Mouse (Mus musculus): ENCODE measurements around the gene Nphp3.

Gene Nphp3

DNA sequence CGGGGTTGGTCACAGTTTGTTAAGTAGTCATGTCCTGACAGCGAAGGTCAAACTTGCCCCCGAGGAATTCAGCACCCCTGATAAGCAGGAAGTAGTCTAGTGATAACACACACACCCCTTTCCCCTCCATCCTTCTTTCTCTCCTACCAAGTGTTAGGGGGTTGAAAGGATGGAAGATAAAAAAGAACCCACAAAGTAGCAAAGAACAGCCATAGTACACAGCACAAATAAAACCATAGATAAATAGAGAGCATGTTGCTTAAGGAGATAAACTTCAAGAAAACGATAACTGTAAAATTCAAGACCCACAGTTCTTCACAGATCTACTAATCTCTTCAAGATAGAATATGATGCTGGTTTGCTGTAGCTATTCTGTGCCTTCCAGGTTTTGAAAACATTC, 67.9 kb downstream of the Nphp3 start:
- DNase-seq: no peak

DNA sequence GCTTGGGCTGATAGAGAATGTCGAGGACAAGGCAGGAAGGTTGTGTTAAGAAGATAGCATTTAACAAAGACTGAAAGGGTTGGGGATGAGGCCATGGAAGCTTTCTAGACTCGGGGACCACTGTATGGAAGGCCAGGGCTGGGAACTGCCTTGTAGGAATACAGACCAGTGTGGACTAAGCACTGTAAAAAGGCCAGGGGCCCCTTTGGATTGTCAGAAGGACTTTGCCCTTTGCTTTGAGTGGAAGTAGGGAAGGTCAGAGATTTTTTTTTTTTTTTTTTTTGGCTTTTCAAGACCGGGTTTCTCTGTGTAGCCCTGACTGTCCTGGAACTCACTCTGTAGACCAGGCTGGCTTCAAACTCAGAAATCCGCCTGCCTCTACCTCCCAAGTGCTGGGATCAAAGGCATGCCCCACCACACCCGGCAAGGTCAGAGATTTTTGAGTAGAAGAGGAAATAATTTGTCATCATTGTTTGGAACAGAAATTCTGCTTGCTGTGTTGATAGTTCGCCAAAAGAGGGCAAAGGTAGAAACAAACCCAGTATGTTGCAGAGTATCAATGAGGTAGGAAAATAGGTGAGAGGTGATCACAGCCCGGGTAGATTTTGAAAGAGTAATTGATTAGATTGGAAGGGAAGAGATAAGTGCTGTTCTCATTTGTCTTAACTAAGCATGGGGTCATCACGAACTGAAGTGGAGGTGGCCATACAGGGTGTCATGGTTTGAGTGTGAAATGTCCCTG, 68.7 kb downstream of the Nphp3 start:
- DNase-seq: no peak

GRCm38 (mm10) chr9:104075808-104076207, 73.5 kb downstream of the Nphp3 start:
- no peak for DNase-seq

DNA sequence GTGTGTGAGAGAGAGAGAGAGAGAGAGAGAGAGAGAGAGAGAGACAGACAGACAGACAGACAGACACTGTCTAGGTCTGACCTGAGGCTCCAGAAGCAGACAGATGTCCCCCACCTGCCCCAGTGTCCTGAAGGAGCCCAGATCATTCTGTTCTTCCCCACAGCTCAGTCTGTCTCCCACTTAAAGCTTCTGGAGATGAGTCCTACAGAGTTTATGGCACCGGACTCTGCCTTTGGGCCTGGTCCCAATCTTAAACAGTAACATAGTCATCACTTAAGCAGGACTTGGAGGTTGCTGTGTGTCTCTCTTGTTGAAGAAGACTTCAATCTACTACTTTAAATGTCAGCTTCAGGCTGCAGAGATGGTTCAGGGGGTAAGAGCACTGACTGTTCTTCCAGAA, 76.4 kb downstream of the Nphp3 start:
- DNase-seq: no peak

GRCm38 (mm10) chr9:104079379-104079778, 77.0 kb downstream of the Nphp3 start:
- DNase-seq: peak; percentile 49

- no peak for DNase-seq
Observed at GRCm38 (mm10) chr9:104080038-104080437, 77.7 kb downstream of the Nphp3 start.

GRCm38 (mm10) chr9:104085730-104086429, 83.5 kb downstream of the Nphp3 start:
- no peak for DNase-seq

DNA sequence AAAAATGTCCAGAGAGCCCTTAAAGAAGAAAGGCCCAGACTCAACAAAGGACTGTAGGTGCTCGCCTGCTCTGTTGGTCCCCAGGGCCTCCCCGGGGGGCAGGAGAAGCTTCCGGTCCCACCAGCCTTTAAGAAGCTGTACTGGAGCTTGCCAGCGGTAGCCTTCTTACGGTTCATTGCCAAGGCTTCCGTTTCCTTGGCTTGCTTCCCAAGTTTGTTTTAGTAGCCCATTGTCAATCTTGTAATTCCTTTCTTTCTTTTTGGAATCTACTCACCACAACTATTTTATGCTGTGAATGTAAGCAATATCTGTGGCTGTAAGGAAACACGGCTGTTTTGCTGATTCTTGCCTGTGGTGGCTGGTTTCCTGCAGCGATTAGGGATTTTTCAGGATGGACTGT, 86.2 kb downstream of the Nphp3 start:
- DNase-seq: peak; percentile 14

GRCm38 (mm10) chr9:104092945-104093344, 90.6 kb downstream of the Nphp3 start:
- DNase-seq: no peak

Measured in kidney, adult 11 months (tissue).